Mouse (Mus musculus): Measurements from ENCODE around the gene Cbx4. TPM values are rescaled to one million over a fixed set of nuclear protein-coding genes. Genes with fewer than 3 reads are reported as not detected.

The Cbx4 gene
- polyA plus RNA-seq, 1 experiment from 2014 or later: 14.5 TPM

DNA sequence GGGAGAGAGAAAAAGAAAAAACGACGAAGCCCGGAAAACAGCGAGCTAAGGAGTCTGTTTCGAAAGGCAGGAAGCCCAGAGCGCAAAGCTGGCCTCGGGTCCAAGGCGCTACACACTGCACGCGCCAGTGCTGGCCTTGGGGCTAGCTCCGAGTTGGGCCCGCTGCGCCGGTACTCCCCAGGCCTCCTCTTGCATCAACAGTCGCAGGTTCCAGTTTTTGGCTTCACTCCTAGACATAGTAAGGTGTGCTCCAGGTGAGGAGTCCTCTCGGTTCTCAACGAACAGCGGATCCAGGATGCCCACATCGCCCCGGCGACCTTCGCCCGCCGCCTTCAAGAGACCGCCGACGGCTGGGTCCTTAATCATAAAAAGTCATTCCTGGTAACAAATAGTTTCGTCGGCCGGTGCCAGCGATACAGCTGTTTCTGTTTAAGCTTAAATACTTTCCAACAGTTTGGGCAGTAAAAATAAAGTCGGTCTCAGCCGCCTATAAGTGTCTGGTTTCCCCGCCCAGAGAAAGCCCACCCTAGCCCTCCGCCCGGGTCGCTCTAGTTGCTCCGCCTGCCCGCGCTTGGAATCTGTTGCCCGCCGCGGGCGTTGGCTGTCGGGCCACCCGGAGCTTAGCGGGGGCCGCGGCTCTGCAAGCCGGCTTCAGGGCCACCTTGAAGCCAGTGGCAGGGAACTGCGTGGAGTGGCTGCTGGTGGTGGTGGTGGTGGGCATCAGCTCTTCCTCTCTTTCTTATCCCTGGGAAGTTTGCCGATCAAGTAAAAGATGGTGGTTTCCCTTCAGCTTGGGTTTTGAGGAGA, 43.4 kb downstream of the Cbx4 start:
- Histone ChIP-seq H3K4me1 (ENCODE audit: control insufficient read depth, insufficient read depth, low read length) (peaks cover 36% of the 10 kb centered on the region), H3K9ac (replicated peaks; ENCODE audit: low read depth, low read length) (no peak overlapping the region), H3K27ac (ENCODE audit: low read depth, low read length) (no peak overlapping the region), H3K4me2 (ENCODE audit: low read depth, low read length) (no peak overlapping the region), H3K4me3 (ENCODE audit: low read depth, low read length) (no peak overlapping the region), H3K27me3 (ENCODE audit: control insufficient read depth, insufficient read depth, low read length) (peaks cover 45% of the 10 kb centered on the region), H3K36me3 (ENCODE audit: control insufficient read depth, insufficient read depth, low read length) (peaks cover 8% of the 10 kb centered on the region; the same call in 1 of the 2 replicates), H3K9me3 (ENCODE audit: control insufficient read depth, low read length) (no peaks in the 10 kb centered on the region)
- no peak for ATAC-seq (ENCODE audit: low read depth)
- under 1% methylated on average over 52 of the region's 52 CpGs for WGBS

DNA sequence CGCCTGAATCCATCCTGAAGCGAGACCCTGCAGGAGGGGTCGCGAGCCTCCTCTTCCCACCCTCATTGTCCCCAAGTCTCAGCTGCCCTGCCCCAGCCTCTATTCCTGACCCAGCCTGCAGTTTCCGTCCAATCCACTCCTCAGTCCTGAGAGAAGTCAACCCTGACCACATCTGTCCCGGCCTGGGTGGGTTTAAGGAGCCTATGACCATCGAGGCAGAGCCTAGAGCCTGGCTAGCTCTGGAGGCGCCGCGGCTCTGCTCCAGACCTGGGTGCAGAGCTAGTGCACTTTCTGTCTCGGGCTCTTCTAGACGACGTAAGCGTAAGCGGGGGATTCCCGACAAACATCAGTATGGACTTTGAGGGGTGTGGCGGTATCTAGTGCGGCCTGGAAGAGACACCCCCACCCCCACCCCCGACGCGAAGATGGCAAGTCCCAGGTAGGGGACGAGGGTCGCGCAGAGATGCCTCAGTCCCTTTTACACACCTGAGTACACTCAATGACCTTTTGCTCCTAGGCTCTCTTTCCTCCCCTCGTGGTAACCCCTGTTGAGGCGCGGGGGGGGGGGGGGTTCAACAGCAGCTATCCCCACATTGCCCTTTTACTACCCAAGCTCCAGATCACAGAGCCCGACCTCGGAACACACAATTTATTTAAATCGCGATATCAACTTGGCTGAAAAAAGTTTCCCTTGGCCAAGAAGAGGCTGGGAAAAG, 44.1 kb downstream of the Cbx4 start:
- WGBS: 1% methylated on average over 31 of the region's 31 CpGs
- Histone ChIP-seq H3K27me3 (ENCODE audit: control insufficient read depth, insufficient read depth, low read length) (peaks cover 43% of the 10 kb centered on the region), H3K9ac (replicated peaks; ENCODE audit: low read depth, low read length) (peak overlapping the region; percentile 89), H3K27ac (ENCODE audit: low read depth, low read length) (no peak overlapping the region; the same call in 1 of the 2 replicates), H3K9me3 (ENCODE audit: control insufficient read depth, low read length) (no peaks in the 10 kb centered on the region), H3K4me2 (ENCODE audit: low read depth, low read length) (peak overlapping the region; percentile 97), H3K4me3 (ENCODE audit: low read depth, low read length) (peak overlapping the region; percentile 73), H3K4me1 (ENCODE audit: control insufficient read depth, insufficient read depth, low read length) (peaks cover 41% of the 10 kb centered on the region), H3K36me3 (ENCODE audit: control insufficient read depth, insufficient read depth, low read length) (peaks cover 8% of the 10 kb centered on the region; the same call in 1 of the 2 replicates)
- ATAC-seq (ENCODE audit: low read depth): peak; percentile 7

DNA sequence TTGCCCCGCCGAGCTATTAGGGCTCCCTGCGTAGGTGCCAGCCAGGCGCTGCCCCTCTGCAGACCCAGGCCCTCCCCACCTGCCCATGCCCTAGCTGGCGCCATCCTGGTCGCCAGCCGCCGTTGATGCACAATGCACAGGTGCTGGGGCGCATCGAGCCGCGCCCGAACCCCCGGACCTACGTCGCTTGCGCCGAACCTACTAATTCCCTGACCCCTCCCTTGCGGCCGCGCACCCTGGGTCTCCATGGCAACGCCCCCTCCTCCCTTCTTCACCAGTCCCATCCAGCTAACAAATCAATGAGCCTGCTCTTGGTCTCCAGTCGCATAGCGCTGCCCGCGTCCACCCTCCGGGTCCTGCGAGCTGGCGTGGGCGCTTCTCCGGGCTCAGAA, 44.7 kb downstream of the Cbx4 start:
- WGBS: 0% methylated on average over 29 of the region's 31 CpGs
- Histone ChIP-seq H3K4me2 (ENCODE audit: low read depth, low read length) (peak overlapping the region; percentile 97), H3K9ac (replicated peaks; ENCODE audit: low read depth, low read length) (peak overlapping the region; percentile 89), H3K9me3 (ENCODE audit: control insufficient read depth, low read length) (no peaks in the 10 kb centered on the region), H3K27me3 (ENCODE audit: control insufficient read depth, insufficient read depth, low read length) (peaks cover 40% of the 10 kb centered on the region), H3K27ac (ENCODE audit: low read depth, low read length) (peak overlapping the region; percentile 89), H3K4me3 (ENCODE audit: low read depth, low read length) (peak overlapping the region; percentile 73), H3K4me1 (ENCODE audit: control insufficient read depth, insufficient read depth, low read length) (peaks cover 36% of the 10 kb centered on the region), H3K36me3 (ENCODE audit: control insufficient read depth, insufficient read depth, low read length) (peaks cover 8% of the 10 kb centered on the region; the same call in 1 of the 2 replicates)
- ATAC-seq (ENCODE audit: low read depth): peak; percentile 69

DNA sequence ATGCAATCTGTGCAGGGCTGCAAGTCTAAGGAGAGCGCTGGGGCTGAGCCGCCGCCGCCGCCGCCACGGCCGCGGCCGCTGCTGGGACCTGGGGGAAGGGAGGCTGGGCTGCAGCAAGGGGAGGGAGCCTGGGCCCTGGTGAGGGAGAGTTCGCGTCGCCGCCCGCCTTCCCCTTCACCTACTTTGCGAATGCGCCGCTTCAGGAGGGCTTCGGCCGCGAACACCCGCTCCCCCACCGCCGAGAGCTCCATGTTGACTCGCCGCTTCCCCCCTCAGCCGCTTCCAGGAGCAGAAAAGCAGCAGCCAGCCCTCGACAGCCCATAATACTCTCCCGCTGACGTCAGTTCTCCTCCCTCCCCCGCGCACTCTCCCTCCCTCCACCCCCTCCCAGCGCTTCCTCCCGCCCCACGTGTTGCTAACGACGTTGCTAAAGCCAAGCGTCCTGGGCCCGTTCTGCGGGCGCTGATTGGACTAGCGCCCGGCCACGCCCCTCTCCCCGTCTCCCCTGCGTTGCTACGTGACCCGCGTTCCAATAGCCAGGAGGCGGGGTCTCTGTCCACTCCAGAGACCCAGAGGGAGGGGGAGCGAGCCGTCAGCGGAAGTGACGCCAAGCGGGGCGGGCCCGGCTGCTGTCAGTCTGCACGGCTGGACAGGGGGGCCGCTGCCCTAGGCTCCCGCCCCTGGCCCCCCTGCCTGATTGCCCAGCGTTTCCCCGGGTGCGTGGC, 45.3 kb downstream of the Cbx4 start, which contains the start of gene Cbx8:
Gene Cbx8, minus strand, starts transcription at position 370 of the 725 bp plus-strand sequence.
- H3K27ac ChIP-seq (ENCODE audit: low read depth, low read length): peak within 1 kb of the TSS; percentile 89
- WGBS: under 1% methylated on average over 58 of the region's 63 CpGs
- peaks cover 40% of the 10 kb centered on the region for H3K27me3 ChIP-seq (ENCODE audit: control insufficient read depth, insufficient read depth, low read length)
- H3K36me3 ChIP-seq (ENCODE audit: control insufficient read depth, insufficient read depth, low read length): peaks cover 8% of the 10 kb centered on the region; the same call in 1 of the 2 replicates
- peak within 1 kb of the TSS; percentile 73 for H3K4me3 ChIP-seq (ENCODE audit: low read depth, low read length)
- peaks cover 37% of the 10 kb centered on the region for H3K4me1 ChIP-seq (ENCODE audit: control insufficient read depth, insufficient read depth, low read length)
- no peaks in the 10 kb centered on the region for H3K9me3 ChIP-seq (ENCODE audit: control insufficient read depth, low read length)
- ATAC-seq (ENCODE audit: low read depth): peak; percentile 89
- H3K4me2 ChIP-seq (ENCODE audit: low read depth, low read length): peak within 1 kb of the TSS; percentile 97
- peak within 1 kb of the TSS; percentile 89 for H3K9ac ChIP-seq (replicated peaks; ENCODE audit: low read depth, low read length)

DNA sequence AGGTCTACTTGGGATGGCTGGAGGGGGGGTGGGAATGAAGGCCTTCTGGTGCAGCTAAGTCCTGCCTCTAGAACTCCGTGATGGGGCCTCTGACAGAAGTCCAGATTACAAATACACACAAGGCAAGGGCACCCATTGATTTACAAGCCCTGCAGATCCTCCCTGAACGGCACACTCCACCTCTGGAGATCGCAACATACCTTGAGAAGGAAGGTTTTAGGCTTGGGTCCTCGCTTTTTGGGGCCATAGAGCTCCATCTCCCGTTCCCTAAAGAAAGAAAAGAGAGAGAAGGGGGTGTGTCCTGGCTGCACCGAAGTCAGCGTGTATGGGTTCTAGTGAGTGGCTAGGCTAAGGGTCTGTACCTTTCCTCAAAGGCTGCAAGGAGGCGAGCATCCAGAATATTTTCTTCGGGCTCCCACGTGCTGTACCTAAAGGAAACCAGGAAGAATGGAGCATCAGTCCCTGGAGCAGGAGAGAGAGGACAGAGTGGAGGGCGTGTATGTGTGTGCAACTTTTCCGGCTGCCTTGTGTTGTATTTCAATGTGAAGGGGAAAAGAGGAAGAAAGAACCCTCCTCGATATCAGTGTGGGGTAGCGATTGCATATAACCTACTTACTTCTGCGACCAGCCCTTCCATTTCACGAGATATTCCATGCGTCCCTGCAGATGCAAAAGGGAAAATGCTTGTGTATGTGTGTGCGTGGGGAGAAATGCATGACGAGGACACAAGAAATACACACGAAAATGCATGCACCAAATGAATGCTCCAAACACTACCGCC, 46.1 kb downstream of the Cbx4 start:
- H3K27ac ChIP-seq (ENCODE audit: low read depth, low read length): peak overlapping the region; percentile 85
- peaks cover 39% of the 10 kb centered on the region for H3K4me1 ChIP-seq (ENCODE audit: control insufficient read depth, insufficient read depth, low read length)

DNA sequence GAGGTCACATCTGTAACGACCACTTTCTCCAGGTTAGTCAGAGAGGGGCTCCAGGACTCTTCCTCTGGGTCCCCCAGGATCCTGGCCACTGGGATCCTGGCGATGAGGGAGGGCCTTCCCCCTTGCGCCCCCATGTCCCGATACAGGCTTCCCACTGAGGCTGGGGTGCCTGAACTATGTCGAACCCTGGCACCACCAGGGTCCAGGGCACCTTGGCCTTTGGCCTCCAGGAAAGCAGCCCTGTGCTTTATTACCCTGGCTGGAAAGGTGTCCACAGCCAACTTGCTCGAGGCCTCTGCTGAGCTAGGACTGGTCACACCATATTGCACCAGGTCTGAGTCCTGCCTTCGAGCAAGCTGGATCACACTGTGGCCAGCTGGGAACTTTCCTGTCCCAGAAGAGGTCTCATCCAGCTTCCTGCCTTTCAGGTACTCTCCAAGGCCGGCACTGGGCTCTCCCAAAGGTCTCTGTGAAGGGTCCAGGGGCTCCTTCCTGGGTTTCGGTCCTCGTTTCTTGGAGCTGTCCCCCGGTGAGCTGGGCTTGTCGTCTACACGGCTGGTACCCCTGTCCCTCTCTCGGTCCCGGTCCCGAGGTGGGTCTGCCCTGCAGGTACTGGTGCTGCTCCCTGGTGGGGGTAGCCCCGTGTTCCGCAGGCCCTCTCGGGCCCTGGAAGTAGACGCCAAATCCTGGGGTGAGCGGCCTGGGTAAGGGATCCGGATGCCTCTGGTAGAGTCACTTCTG, 47.1 kb downstream of the Cbx4 start:
- Histone ChIP-seq H3K36me3 (ENCODE audit: control insufficient read depth, insufficient read depth, low read length) (peaks cover 8% of the 10 kb centered on the region; the same call in 1 of the 2 replicates), H3K4me2 (ENCODE audit: low read depth, low read length) (peak overlapping the region; percentile 18; the same call in 1 of the 2 replicates), H3K4me3 (ENCODE audit: low read depth, low read length) (no peak overlapping the region), H3K9ac (replicated peaks; ENCODE audit: low read depth, low read length) (no peak overlapping the region), H3K4me1 (ENCODE audit: control insufficient read depth, insufficient read depth, low read length) (peaks cover 37% of the 10 kb centered on the region), H3K27ac (ENCODE audit: low read depth, low read length) (no peak overlapping the region), H3K9me3 (ENCODE audit: control insufficient read depth, low read length) (no peaks in the 10 kb centered on the region), H3K27me3 (ENCODE audit: control insufficient read depth, insufficient read depth, low read length) (peaks cover 36% of the 10 kb centered on the region)
- WGBS: 23% methylated on average over 22 of the region's 22 CpGs
- no peak for ATAC-seq (ENCODE audit: low read depth)

More for the DNA sequence above, 46.1 kb downstream of the Cbx4 start:
- H3K9ac ChIP-seq (replicated peaks; ENCODE audit: low read depth, low read length): peak overlapping the region; percentile 89
- peak overlapping the region; percentile 79 for H3K4me2 ChIP-seq (ENCODE audit: low read depth, low read length)
- H3K9me3 ChIP-seq (ENCODE audit: control insufficient read depth, low read length): no peaks in the 10 kb centered on the region
- WGBS: 6% methylated on average over 21 of the region's 21 CpGs
- peak overlapping the region; percentile 73 for H3K4me3 ChIP-seq (ENCODE audit: low read depth, low read length)
- no peak for ATAC-seq (ENCODE audit: low read depth)
- peaks cover 42% of the 10 kb centered on the region for H3K27me3 ChIP-seq (ENCODE audit: control insufficient read depth, insufficient read depth, low read length)
- peaks cover 8% of the 10 kb centered on the region; the same call in 1 of the 2 replicates for H3K36me3 ChIP-seq (ENCODE audit: control insufficient read depth, insufficient read depth, low read length)

DNA sequence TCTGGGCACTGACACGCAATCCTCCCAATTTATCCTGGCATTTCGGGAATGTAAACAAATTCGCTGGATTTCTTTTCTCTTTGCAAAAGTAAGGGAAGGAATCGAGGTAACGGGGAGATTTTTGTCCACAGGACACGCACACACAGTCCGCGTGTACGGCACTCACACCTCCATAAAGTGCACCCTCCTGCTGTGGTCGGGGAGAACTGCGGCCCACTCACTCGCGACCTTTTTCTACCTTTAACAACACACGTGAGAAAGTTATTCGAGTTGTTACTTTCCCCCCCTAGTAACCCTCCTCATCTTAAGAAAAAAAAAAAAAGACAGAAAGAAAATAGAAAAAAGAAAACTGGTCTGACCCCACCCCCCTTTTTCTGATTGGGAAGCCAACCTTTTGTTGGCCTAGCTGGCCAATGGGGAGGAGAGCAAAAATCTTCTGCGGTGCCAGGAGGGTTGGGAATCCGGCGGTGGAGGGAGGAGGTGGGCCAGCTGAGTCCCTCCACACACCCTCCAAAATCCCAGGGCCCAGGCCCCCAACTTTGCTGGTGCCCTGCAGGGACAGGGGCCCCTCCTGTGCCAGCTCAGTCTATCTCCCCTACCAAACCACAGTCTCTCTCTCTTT, 48.1 kb downstream of the Cbx4 start:
- 12% methylated on average over 18 of the region's 18 CpGs for WGBS

More for the DNA sequence above, 48.1 kb downstream of the Cbx4 start:
- no peaks in the 10 kb centered on the region for H3K9me3 ChIP-seq (ENCODE audit: control insufficient read depth, low read length)
- peaks cover 37% of the 10 kb centered on the region for H3K4me1 ChIP-seq (ENCODE audit: control insufficient read depth, insufficient read depth, low read length)
- H3K36me3 ChIP-seq (ENCODE audit: control insufficient read depth, insufficient read depth, low read length): peaks cover 8% of the 10 kb centered on the region; the same call in 1 of the 2 replicates
- H3K4me2 ChIP-seq (ENCODE audit: low read depth, low read length): peak overlapping the region; percentile 56
- ATAC-seq (ENCODE audit: low read depth): no peak
- H3K27ac ChIP-seq (ENCODE audit: low read depth, low read length): no peak overlapping the region
- peak overlapping the region; percentile 30 for H3K4me3 ChIP-seq (ENCODE audit: low read depth, low read length)
- H3K27me3 ChIP-seq (ENCODE audit: control insufficient read depth, insufficient read depth, low read length): peaks cover 31% of the 10 kb centered on the region
- no peak overlapping the region for H3K9ac ChIP-seq (replicated peaks; ENCODE audit: low read depth, low read length)
